ENCODE assay signal across 20 mouse cellular contexts in the genomic region with DNA sequence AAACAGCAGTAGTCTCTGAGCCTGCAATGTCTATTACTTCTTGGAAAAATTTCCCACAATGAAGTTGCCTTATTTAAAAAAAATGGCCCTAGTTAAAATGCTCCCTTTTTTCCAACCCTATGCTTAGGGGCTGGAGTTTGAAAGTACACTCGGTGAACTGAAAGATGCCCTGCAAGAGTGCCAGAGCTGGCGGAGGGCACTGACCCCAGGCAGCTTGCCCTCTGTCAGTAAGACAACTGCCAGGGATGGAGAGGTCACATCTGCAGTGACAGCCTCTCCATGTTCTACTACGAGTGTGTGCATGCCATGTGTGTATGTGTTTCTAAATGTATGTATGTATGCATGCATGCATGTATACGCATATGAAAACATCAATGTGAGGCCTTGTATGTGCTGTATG.
"Had no signal": no experiment of that assay in that cellular context is flagged by ENCODE, and none has a peak within 500 bp of the region (broad histone marks: within the 10 kb centered on the region; RNA-seq: fewer than 3 reads in every experiment).

No protein-coding gene starts in this region.

- H3K4me2 ChIP-seq: heart, embryonic 11.5 days; heart, embryonic 15.5 days; hindbrain, embryonic 13.5 days; hindbrain, embryonic 15.5 days; limb, embryonic 13.5 days; limb, embryonic 15.5 days; liver, embryonic 11.5 days had no signal

- DNase-seq: gastrocnemius, postnatal 36 days; heart, adult 11 months; heart, adult 2 months; heart, postnatal 14 days; heart, postnatal 36 days; kidney, adult 11 months; kidney, postnatal 14 days; layer of hippocampus, postnatal 36 days; lung, adult 18-20 months had no signal

- H3K27ac ChIP-seq: heart, adult 2 months; hindbrain, embryonic 13.5 days; hindbrain, embryonic 15.5 days; hindbrain, postnatal 0 days; kidney, postnatal 0 days; liver, embryonic 14.5 days had no signal

- H3K36me3 ChIP-seq: heart, embryonic 15.5 days; limb, embryonic 13.5 days; limb, embryonic 15.5 days had no signal

- H3K9ac ChIP-seq: heart, embryonic 15.5 days; hindbrain, embryonic 13.5 days; hindbrain, embryonic 15.5 days; limb, embryonic 13.5 days; limb, embryonic 15.5 days; liver, embryonic 14.5 days had no signal

- H3K4me3 ChIP-seq: heart, adult 2 months; heart, embryonic 15.5 days; hindbrain, embryonic 13.5 days; hindbrain, embryonic 15.5 days; limb, embryonic 13.5 days; limb, embryonic 15.5 days had no signal

- H3K27me3 ChIP-seq: heart, embryonic 15.5 days; hindbrain, embryonic 15.5 days; limb, embryonic 15.5 days had no signal

- ATAC-seq: intestine, embryonic 16.5 days had no signal

- H3K9me3 ChIP-seq: heart, embryonic 15.5 days; hindbrain, embryonic 13.5 days; hindbrain, embryonic 15.5 days; limb, embryonic 13.5 days; limb, embryonic 15.5 days had no signal
